Mouse (Mus musculus): ENCODE measurements at regions not wholly inside any gene's neighbourhood (a gene's known extent, or its start where the extent isn't known, plus 50 kb on each side); places are given as distances from the start of the nearest gene placed in this dataset.

DNA sequence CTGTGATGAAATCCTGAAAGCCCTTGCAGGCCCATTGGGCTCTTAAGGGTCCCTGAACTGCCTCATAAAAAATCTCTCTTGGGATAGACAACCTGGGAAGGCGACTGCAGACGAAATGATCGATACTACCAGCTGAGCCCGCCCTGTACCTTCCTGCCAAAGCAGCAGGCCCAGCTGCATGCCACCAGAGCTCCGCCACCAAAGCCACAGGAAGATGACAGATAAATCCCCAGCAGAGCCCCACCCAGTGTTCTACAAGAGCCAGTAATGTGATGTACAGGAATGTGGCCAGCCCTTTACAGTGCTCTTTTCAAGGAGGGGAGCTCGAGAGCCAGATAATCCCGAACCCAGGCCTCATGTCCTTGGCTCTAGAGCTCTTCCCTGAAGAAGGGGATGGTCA lies 183.7 kb upstream of the Prok2 start:
- TF ChIP-seq CTCF (IDR thresholded peaks at IDR 0.05) = no peak
- TF ChIP-seq POLR2A (IDR thresholded peaks at IDR 0.05; ENCODE audit: insufficient read depth, low read depth, low read length) = no peak
